Mouse (Mus musculus): ENCODE data around the gene Nsrp1. TPM values are rescaled to one million over a fixed set of nuclear protein-coding genes. Genes with fewer than 3 reads are reported as not detected.
"Not testable (repeated sequence)": the region's sequence is repeated elsewhere in the genome, so short reads cannot be mapped to it uniquely, and the experiment has no call there.

Gene Nsrp1
- 10 to 100 TPM; 18.3 to 23.6 TPM for total RNA-seq (2021)
- long read RNA-seq, experiment 1, transcript Nsrp1-201 (7 exons, 3,114 nt) = major isoform, 22 of 35 reads
- long read RNA-seq, experiment 1, partial matches to known transcripts = 13 of 35 reads
- long read RNA-seq, experiment 1, other reads (novel, unspliced or antisense) = 0 of 35 reads
- long read RNA-seq, experiment 2, transcript Nsrp1-201 (7 exons, 3,114 nt) = major isoform, 10 of 10 reads
- long read RNA-seq, experiment 2, partial matches to known transcripts = 0 of 10 reads
- long read RNA-seq, experiment 2, other reads (novel, unspliced or antisense) = 0 of 10 reads

DNA sequence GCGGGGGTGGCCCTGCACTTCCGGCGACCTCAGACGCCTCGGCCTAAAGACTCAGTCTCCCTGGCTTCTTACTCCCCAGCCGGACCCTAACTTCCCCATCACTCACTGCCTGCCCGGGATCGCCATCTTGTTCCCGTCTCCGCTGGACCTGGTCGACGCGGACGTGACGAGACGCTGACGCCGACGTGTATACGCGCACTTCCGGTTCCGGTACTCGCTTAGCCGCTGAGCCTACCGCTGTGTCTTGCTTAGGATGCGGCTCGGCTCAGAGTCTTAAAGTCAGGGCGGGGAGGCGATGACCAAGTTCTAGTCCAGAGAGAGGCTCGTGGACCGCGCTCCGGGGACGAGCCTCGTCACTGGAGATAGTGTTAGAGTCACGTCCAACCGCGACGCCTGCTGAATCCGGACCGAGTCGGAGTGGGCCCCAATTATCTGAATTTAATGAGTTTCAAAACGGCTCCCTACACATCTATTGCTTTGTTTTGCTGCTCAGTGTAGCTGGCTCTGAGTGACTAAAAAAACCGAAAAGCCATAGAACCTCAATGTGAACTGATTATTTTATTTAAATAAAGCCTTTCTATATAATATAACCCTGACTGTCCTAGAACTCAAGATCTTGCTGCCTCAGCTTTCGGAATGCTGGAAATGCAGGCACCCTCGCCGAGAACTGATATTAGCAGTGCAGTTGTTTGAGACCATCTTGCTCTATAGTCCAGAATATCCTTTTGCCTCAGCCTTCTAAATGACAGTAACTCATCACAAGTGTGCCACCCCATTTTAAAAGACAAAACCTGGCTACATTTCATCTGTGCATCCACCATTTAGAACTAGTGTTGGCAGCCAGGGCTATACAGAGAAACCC lies at the start of gene Nsrp1:
TSS of gene Nsrp1 (minus strand) at position 163 of the 862 bp plus-strand sequence.
- peak; percentile 95 for DNase-seq

DNA sequence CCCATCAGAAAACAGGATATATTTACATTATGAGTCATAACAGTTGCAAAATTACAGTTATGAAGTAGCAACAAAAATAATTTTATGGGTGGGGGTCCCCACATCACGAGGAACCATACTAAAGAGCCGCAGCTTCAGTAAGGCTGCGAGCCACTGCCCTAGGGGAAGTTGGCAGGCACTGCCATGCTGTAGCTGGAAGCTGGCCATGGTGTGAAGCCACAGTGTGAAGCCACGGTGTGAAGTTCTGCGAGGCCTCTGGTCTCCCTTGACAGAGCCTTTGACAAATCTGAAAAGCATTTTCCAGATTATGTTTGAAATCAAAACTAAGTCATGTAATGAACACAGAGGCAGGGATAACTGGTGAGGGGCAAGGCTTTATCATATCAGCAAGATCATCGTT lies 32.9 kb upstream of the Nsrp1 start:
- no peak for DNase-seq

DNA sequence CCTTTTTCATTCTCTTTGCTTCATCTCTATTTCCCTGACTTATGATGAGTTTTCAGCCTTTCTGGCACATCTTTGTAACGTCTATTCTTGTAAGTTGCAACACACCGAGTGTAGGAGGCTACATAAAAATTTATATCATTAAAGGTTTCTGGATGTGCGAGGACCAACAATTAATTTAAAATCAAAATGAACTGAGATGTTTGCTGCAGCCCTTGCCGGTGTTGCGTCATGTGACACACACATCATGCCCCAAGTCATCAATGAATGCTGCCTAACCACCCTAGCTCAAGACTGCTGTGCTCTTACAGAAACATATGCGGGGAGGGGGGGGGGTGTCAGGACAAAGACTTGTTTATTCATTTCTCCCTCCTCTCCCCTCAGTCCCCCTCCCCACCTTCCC lies 30.2 kb upstream of the Nsrp1 start:
- DNase-seq = no peak

DNA sequence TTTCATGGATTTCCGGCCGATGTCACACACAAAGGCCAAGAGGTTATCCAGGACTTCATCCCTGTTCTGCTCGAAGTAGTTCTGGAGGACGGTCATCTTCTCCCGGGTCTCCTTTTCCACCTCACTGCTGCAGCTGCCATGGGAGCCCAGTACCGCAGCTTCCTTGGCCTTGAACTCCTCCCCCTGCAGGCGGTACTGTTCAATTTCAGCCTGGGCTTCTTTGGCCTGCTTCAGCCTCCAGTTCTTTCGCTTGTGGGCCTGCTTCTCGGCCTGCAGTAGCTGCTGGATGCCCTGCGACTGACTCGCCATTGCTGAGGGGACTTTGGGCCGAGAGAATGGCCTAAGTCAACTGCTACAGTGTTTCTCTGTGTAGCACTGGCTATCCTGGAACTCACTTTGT lies 29.6 kb upstream of the Nsrp1 start:
- not testable (repeated sequence) for DNase-seq

DNA sequence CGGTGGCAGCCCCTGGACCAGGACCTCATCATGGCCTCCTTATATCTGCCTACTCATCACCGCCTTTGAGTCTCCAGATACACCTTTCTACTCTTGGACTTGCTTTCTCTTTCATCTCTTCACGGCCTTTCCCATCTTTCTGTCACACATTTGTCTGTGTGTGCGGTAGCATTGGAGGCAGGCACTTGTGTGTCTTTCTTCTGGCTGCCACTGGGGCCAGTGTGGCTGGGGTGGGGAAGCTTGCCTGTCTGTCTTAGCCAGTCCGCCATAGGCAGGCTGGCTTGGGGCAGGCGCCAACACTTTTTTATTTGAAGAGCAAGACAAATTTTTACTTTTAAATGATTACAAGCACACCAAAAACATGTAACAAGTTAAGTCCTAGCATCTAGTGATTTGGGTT lies 28.7 kb upstream of the Nsrp1 start:
- no peak for DNase-seq

DNA sequence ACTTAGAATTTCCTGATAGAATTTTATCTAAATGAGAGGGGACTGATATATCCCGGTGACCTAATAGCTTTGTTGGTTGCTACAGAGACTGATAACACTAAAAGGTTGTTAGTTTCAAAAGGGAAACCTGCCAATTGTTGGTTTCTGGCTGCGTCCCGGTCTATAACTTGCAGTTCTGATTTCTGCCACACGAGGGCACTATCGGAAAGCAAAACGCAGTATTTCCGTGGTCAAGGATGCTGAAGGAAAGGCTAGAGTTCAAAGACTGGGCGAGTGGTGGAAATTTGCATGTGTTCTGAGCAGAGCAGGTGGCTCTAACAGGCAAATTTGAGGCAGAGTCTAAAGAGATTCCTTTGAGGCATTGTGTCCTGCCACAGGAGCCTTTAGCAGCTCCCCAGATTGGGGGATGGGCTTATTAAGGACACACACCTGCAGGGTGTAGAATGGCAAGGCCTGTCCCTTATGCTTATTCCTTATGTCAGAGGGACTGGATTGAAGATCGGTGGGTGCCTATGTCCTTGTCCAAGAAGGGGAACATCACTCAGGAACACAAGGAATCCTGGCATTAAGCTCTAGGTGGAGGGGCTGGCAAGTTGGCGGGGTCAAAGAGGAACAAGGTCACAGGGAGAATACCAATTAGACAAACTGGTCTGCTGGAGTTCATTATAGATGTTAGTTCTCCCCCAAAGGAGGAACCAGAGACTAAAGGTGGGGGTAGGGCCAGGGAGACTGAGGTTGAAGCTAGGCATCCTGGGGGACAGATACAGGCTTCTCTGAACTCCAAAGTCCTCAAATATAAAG lies 22.1 kb upstream of the Nsrp1 start:
- peak; percentile 79 to 80 for DNase-seq

DNA sequence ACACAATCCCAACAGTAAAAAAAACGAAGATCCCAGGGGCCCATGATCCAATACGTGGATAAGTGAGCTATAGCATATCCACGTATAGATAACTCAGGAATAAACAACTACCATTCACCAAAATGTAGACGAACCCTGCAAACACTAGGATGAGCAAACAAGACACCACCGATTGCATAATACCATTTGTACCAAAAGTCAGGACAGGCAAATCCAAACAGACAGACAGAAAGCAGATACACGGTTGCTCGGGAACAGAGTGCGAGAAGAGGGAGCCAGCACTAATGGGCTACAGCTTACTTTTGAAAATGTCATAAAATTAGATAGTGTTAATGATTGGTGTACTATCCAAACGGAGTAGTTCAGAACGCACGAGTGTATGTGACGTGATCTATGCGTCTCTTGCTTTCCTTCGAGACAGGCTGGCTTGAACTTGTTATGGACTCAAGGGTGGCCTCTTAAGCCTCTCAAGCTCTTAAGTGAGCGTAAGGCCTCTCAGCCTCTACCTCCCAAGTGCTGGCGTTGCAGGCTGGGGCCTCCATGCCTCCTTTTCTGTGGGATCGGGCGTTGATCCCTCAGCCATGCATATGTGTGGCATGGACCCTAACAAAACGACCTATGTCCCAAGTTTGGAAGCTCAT lies 20.2 kb upstream of the Nsrp1 start:
- no peak for DNase-seq

DNA sequence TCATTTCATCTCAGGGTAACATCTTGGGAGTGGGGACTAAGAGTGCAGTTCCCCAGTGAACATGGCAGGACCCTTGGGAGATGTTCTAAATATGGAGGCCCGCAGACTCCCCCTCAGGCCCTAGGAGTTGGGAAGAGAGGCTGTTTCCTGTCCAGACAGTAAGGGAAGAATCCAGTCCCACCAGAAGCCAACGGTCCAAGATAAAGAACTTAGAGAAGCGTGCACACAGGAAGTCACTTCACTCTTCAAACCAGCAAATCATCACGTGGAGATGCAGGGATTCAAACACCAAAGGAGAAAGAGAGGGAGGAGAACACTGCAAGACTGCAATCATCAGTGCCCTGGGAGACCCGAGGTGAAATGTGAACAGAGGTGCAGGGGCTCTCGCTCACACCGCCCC lies 18.8 kb upstream of the Nsrp1 start:
- no peak for DNase-seq

DNA sequence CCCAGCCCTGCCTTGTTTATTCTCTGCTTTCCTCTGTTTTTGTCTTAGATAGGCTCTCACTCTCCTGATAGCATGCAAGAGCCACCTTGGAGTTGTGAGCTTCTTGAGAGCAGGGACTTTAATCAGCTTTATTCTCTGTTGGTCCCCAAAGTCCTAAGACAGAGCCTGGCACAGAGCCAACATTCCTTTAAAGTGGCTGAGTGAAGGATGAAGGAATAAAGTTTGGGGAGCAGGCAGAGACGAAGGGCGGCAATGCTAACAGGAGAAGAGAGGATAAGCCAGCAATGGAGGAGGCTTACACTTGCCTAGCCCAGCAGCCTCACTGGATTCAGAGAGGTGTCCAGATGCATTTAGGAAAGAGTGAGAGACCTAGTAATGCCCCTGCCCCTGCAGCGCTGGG lies 18.3 kb upstream of the Nsrp1 start:
- DNase-seq = no peak

DNA sequence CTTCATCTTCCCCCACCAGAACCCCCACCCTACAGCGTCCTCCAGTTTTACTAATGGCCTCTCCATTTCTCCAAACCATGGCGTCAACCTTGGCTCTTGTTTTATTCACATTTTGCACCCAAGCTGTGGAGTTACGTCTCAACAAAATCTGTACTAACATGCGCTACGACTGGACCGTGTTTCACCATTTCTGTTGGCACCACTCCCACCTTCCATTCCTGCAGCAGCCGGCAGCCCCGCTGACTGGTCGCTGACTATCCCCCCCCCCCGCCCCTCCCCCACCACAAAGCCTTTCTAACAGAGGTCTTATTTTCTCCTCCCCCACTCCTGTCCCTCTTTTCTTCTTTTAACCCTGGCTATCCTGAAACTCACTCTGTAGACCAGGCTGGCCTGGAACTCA lies 17.0 kb upstream of the Nsrp1 start:
- no peak for DNase-seq

DNA sequence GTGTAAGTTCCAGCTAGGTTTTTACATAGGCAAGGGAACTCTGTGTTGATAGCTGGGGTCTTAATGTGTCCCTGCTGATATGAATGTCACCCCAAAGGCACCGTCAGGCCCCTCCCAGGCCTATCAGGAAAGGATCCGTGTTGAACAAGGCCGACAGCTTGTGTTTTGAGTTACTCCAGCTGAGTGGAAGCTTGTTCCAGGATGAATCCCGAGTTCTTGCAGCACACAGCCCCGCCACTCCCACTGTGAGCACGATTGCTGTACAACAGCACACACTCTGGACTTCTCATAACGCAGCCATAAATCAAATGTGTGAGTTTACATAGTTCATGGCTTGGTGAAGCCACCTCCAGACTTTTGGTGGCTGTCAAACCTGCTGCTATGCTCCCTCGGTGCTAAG lies 15.9 kb upstream of the Nsrp1 start:
- no peak for DNase-seq

DNA sequence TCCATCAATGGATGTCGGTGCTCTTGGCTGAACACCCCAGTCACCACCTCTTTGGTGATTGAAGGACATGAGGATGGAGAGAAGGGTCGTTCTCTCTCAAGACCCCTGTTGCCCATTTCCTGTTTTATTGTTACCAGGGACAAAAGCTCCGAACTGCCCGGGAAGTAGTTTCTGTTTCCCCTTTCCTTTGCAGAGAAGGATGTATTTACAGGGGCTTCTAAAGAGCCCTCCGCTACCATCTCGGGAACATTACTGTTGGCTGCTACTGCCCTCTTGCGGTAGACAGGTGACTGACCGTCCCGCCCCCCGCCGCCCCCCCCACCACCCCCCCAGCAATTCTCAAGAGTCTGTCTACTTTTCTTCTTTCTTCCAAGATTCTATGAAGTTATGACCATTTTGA lies 15.0 kb upstream of the Nsrp1 start:
- peak; percentile 31 to 66 for DNase-seq

DNA sequence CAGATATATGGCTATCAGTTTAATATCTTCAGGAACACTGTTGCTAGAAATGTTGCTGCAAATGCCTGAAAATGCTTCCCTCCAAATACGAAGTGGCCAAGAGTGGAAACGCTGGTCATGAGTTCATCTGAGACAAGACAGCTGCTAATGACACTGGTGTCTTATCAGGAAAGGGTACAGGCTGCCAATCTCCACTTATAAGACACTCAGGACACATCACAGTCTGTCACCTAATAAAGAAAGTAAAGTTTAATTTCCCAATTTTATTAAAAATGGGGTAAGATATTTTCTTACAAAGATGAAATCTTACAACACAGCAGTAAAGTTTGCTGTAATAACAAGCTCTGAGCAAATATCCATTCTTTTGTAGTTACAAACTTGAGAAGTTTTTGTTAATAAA lies 10.9 kb upstream of the Nsrp1 start:
- DNase-seq = no peak

DNA sequence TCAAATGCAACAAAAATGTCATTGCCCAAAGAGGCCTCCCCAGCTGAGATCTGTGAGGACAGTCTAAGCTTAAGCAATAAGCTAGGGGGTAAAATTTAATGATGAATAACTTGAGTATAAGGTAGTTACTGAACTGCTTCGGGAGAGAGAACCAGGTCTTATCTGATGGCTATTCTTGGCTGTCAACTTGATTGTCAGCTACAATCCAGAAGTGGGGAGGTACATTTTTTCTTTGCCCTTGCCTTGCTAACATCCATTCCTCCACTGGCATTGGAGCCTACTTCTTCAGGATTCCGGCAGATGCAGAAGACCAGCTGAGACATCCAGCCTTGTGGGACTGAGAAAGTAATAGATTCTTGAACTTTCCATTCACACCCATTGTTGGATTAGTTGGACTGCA lies 8.8 kb upstream of the Nsrp1 start:
- DNase-seq = no peak

DNA sequence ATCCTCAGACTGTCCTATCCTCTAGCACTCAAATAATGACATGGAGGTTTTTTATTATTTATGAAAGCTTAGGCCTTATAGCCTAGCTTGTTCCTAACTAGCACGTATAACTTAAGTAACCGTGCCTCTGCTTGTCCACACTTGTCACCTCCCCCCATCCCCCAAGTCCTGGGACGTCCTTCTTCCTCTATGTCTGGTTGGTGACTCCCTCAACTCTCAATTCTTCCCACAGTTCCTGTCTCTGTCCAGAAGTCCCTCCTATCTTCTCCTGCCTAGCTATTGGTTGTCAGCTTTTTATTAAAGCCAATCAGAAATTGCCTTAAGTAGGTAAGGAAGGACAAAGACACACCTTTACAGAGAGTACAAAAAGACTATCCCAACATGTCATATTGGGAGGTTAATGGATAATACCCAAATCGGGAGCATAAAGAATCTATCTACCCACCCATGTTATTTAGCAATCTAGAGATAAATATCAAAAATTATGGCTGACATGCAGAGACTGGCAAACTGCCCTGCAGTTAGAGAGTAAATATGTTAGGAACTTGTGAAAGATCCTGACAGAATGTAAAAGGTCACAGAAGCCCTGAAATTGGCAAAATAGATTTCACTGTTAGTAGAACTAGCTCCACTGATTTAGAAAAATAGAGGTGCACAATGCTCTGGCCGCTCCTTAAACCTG lies 5.9 kb upstream of the Nsrp1 start:
- DNase-seq = peak in 1 of 2 experiments; percentile 25

DNA sequence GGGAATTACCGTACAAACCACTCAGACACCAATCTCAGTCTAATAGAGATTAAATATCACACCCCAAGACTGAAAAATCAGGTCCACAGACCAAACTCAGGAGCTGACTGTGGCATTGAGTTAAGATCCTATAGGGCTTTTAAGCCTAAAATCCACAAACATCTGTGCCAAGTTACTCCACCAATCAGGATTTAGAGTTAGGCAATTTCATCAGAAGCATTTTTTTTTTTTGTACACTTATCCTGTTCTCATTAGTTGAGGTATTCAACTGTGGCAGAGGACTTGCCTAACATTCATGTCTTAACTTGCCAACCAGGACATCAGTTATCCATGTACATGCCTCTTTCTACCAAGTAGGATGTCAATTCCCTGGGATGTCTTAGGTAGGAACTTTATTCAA lies 1.1 kb upstream of the Nsrp1 start:
- no peak for DNase-seq

DNA sequence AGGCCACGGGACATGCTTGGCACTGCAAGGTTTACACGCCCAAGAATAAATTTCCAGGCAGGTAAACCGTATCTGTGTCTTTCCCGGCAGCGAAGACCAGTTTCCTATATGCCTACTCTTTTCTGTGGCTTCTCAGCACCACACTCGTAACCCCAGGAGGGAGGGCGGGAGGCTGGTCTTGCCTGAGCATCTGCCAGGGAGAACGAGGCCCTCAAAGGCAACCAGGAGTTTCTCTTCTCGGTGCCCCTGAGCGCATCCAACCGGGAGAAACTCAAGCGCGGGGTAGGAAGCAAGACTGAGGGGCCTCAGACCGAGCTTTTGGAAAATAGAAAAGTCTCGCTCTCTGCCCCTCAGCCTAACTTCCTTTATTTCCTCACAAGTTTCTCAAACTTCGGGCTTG lies 443 bp downstream of the Nsrp1 start:
- DNase-seq = peak; percentile 14 to 25

DNA sequence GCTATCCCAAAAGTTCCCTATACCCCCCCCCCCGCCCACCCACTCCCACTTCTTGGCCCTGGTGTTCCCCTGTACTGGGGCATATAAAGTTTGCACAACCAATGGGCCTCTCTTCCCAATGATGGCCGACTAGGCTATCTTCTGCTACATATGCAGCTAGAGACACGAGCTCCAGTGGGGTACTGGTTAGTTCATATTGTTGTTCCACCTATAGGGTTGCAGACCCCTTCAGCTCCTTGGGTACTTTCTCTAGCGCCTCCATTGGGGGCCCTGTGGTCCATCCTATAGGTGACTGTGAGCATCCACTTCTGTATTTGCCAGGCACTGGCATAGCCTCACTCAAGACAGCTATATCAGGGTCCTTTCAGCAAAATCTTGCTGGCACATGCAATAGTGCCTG lies 904 bp downstream of the Nsrp1 start:
- DNase-seq = not testable (repeated sequence)

DNA sequence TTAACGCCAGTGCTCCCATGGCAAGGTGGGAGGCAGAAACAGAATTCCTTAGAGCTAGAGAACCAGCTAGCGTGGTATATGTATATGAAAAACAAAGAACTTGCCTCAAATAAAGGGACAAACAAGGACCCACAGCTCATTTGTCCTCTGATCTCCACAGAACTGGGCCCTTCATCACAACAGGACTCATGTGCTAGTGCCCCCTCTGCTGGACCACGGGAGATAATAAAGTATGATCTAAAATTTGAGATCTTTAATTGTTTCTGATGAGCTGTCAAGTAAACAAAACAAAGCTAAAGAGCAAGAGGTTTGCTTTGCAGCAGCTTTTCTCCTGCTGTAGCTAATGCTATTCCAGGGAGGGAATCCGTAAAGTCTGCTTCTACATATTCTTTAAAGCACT lies 7.5 kb downstream of the Nsrp1 start:
- peak; percentile 24 to 43 for DNase-seq

DNA sequence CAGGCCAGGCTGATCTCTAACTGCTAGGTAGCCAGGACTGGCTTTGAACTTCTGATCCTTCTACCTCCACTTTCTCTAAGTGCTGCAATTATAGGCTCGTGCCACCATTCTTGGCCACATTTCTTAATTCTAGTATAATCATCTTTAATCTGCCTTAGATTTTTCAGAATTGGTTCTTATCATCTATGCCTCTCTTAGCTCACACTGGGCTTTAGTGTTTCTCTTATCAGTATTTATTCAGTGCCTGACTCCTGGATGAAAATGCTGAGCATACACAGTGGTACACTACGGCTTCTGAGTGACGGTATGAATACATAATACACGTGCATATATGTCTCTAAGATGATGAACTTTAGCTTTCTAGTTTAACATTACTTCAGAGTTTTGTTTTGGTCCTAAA lies 9.4 kb downstream of the Nsrp1 start:
- no peak for DNase-seq

DNA sequence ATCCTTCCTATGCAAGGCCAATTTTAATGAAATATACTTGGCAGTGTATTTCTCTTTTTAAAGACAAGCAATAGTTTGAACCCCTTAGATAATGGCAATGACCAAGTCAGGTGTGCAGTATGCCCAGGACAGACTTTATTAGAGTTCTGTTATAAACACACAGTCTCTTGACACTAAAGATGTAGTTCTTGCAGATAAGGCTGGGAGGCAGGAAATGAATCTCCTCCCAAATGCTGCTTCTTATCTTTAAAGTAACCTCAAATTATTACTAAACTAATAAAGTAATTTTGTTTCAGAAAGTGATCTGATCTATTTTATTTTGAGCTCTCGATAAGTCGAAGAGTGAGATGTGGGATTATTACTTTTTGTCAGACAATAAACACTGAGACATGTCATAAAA lies 14.8 kb downstream of the Nsrp1 start:
- DNase-seq = no peak

DNA sequence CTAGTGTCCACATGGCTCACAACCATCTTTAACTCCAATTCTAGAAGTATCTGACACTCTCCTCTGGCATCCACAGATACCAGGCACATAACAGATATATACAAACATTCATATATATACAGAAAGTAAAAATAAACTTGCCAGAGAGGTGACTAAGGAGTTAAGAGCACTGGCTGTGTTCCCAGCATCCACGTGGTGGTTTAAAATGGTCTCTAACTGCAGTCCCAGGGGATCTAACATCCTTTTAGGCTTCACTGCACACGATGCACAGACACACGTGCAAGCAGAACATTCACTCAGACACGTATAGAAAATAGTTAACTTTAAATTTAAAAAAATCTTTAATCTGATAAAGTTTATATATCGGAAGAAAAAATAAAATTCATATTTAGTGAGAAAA lies 16.3 kb downstream of the Nsrp1 start:
- no peak for DNase-seq

All from adrenal gland, postnatal 36 days (tissue).